Mouse (Mus musculus) myocyte (in vitro differentiated cells): ENCODE results near the gene Serhl.

Experiments
- CEBPB ChIP-seq: IDR thresholded peaks from 2 replicates; pipeline ENCODE4 v1.6.1; 2011; ENCODE audit warnings: mild to moderate bottlenecking, moderate library complexity; ENCODE audit not compliant: poor library complexity, insufficient read depth, severe bottlenecking
- E2F4 ChIP-seq: IDR thresholded peaks from one replicate; pipeline ENCODE4 v1.6.1; 2011; ENCODE audit warnings: mild to moderate bottlenecking, control low read depth, moderate library complexity; ENCODE audit not compliant: insufficient read depth
- MAX ChIP-seq: IDR thresholded peaks from one replicate; pipeline ENCODE4 v1.6.1; 2011; ENCODE audit warnings: low read depth, mild to moderate bottlenecking, control low read depth
- MYOD1 ChIP-seq, 3 experiments: IDR thresholded peaks; one replicate each; pipeline ENCODE4 v1.6.1; 2011; ENCODE audit warnings: control low read depth in 2 of 3, low read depth in 2 of 3, mild to moderate bottlenecking in 2 of 3, moderate library complexity in 1 of 3; ENCODE audit not compliant: insufficient read length in 2 of 3, control insufficient read depth in 1 of 3
- MYOG ChIP-seq, 3 experiments: IDR thresholded peaks; one replicate each; pipeline ENCODE4 v1.6.1; 2011; ENCODE audit warnings: control low read depth in 2 of 3, low read depth in 2 of 3, mild to moderate bottlenecking in 2 of 3; ENCODE audit not compliant: insufficient read length in 2 of 3, control insufficient read depth in 1 of 3, insufficient read depth in 1 of 3
- POLR2A ChIP-seq: IDR thresholded peaks from one replicate; pipeline ENCODE4 v1.6.1; 2011; ENCODE audit warnings: low read depth, mild to moderate bottlenecking, control low read depth, moderate library complexity; ENCODE audit not compliant: insufficient read length
- TCF12 ChIP-seq: IDR thresholded peaks from one replicate; pipeline ENCODE4 v1.6.1; 2011; ENCODE audit warnings: mild to moderate bottlenecking, control low read depth; ENCODE audit not compliant: poor library complexity, insufficient read depth, severe bottlenecking
- USF1 ChIP-seq: IDR thresholded peaks from one replicate; pipeline ENCODE4 v1.6.1; 2011; ENCODE audit warnings: low read depth, mild to moderate bottlenecking, control low read depth, moderate library complexity

DNA sequence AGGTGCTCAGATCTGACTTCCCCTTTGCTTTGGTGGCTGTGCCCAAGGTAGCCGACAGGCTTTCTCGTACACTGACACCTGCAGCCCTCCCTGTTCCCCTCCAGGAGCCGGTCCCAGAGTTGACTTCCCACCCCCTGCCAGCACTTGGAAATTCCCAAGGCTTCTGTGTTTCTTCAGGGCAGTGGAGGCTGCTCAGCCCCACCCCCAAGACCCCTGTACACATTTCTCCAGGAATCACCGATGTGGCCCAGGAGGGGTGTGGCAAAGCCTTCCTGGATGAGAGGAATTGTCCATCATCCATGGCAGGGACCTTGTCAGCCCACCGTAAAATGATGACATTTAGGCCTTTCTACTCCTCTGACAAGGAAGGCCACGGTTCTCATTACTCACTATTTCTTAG lies 22.0 kb downstream of the Serhl start:
- TF ChIP-seq E2F4 = no peak
- TF ChIP-seq CEBPB = no peak
- no peak for TF ChIP-seq POLR2A
- TF ChIP-seq MYOD1 (IDR thresholded peaks at IDR 0.05; ENCODE audit: control insufficient read depth in 1 of 3, insufficient read length in 2 of 3, low read depth in 2 of 3) = no peak
- no peak for TF ChIP-seq MAX
- TF ChIP-seq TCF12 = no peak
- TF ChIP-seq USF1 = no peak
- no peak for TF ChIP-seq MYOG (IDR thresholded peaks at IDR 0.05; ENCODE audit: control insufficient read depth in 1 of 3, insufficient read depth in 1 of 3, insufficient read length in 2 of 3, low read depth in 2 of 3)
